Mouse (Mus musculus): Measurements from ENCODE around the gene Ddx4. TPM values are rescaled to one million over a fixed set of nuclear protein-coding genes. Genes with fewer than 3 reads are reported as not detected.

Ddx4 gene
- polyA plus RNA-seq, 1 experiment: not detected

DNA sequence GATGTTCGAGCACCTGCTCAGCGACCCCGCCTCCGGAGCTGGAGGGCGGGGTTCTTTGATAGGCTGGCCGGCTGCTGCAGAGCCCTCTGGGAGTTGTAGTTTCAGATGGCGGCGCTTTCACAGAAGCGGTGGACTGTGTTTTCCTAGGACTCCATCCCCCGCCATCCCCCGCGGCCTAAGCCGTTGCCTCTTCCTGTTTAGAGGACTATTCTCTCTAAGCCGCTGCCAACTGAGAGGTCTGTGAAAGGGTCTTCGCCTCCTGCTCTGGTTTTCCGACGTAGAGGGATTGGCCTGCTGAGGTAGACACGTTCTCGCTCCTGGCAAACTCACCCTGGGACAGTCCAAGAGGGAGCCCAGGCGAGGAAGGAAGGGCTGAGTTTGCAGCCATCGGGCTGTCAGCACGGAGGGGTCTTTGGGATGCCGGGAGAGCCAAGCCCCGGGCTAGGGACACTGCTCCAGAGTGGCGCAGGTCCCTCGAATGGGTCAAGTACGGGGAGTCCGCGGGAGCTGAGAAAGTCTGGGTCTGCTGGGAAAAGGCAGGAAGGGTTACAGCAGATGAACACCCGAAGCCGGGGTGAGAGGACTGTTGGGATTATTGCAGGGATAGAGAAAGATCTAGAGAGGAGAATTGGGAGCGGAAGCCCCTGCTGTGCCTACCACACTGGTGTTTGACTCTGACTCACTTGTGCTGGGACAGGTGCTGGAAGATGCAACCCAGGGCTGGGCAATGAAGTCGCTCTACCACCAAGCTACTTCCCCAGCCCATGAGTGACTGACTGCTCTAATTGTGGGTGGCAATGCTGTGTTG, 8.5 kb upstream of the Ddx4 start, which contains the start of gene Slc38a9:
Gene Slc38a9, plus strand, starts transcription at position 178 of the 808 bp plus-strand sequence.
- peak within 1 kb of the TSS; percentile 94 for H3K4me2 ChIP-seq (ENCODE audit: low read depth)
- no peaks in the 10 kb centered on the region for H3K36me3 ChIP-seq (ENCODE audit: control insufficient read depth, insufficient read depth)
- H3K4me3 ChIP-seq: peak within 1 kb of the TSS; percentile 84
- H3K79me2 ChIP-seq (ENCODE audit: control insufficient read depth, insufficient read depth): no peaks in the 10 kb centered on the region
- peak within 1 kb of the TSS; percentile 14 for H3ac ChIP-seq (ENCODE audit: control insufficient read depth, insufficient read length)
- H3K27me3 ChIP-seq (ENCODE audit: control insufficient read depth, insufficient read depth, insufficient read length): peaks cover 12% of the 10 kb centered on the region
- TF ChIP-seq MYOG (IDR thresholded peaks at IDR 0.05; ENCODE audit: control insufficient read depth in 1 of 3, insufficient read depth in 1 of 3, insufficient read length in 2 of 3, low read depth in 2 of 3): peak in 2 of 3 experiments; percentile 25 to 78
- TF ChIP-seq USF1 (IDR thresholded peaks at IDR 0.05; ENCODE audit: low read depth): no peak
- peak in 2 of 3 experiments; percentile 71 to 81 for TF ChIP-seq MYOD1 (IDR thresholded peaks at IDR 0.05; ENCODE audit: control insufficient read depth in 1 of 3, insufficient read length in 2 of 3, low read depth in 2 of 3)
- TF ChIP-seq POLR2A (IDR thresholded peaks at IDR 0.05; ENCODE audit: insufficient read length, low read depth): peak; percentile 34
- no peak for TF ChIP-seq TCF3 (IDR thresholded peaks at IDR 0.05; ENCODE audit: insufficient read length, low read depth)

DNA sequence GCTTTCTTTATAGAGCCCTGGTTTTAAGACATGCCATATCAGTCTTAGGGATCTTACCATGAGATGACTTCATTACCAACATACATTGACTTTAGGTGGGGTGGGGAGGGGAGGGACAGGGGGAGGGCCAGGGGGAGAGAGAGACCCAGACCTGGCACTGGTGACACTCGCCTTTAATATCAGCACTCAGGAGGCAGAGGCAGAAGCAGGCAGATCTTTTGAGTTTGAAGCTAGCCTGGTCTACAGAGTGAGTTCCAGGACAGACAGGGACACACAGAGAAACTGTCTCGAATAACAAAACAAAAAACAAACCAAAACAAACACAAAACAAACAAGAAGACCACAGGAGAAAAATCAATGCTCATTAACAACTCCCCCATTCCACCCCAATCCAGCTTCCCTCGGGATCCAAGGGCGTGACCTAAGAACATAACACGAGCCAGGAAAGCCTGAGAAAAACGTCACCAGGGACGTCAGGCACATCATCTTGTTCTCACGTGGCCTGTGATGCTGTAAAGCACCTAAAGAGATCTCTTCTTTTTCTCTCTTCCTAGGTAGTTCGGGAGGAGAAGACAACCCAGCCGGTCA, 7.8 kb upstream of the Ddx4 start:
- Histone ChIP-seq H3ac (ENCODE audit: control insufficient read depth, insufficient read length) (no peak overlapping the region), H3K4me3 (peak overlapping the region; percentile 84), H3K4me2 (ENCODE audit: low read depth) (peak overlapping the region; percentile 94), H3K36me3 (ENCODE audit: control insufficient read depth, insufficient read depth) (no peaks in the 10 kb centered on the region), H3K79me2 (ENCODE audit: control insufficient read depth, insufficient read depth) (no peaks in the 10 kb centered on the region), H3K27me3 (ENCODE audit: control insufficient read depth, insufficient read depth, insufficient read length) (peaks cover 16% of the 10 kb centered on the region)
- TF ChIP-seq E2F4 (IDR thresholded peaks at IDR 0.05; ENCODE audit: insufficient read depth) (no peak), TCF12 (IDR thresholded peaks at IDR 0.05; ENCODE audit: insufficient read depth, poor library complexity, severe bottlenecking) (no peak), POLR2AphosphoS2 (IDR thresholded peaks at IDR 0.05; ENCODE audit: insufficient read length, low read depth) (no peak), USF1 (IDR thresholded peaks at IDR 0.05; ENCODE audit: low read depth) (no peak), SRF (IDR thresholded peaks at IDR 0.05; ENCODE audit: control insufficient read depth, insufficient read length, low read depth) (no peak), MAX (IDR thresholded peaks at IDR 0.05; ENCODE audit: low read depth) (no peak), REST (IDR thresholded peaks at IDR 0.05; ENCODE audit: insufficient read depth, insufficient read length) (no peak), TCF3 (IDR thresholded peaks at IDR 0.05; ENCODE audit: insufficient read length, low read depth) (no peak), CEBPB (IDR thresholded peaks at IDR 0.05; ENCODE audit: insufficient read depth, poor library complexity, severe bottlenecking) (no peak), MYOG (IDR thresholded peaks at IDR 0.05; ENCODE audit: control insufficient read depth in 1 of 3, insufficient read depth in 1 of 3, insufficient read length in 2 of 3, low read depth in 2 of 3) (no peak), MYOD1 (IDR thresholded peaks at IDR 0.05; ENCODE audit: control insufficient read depth in 1 of 3, insufficient read length in 2 of 3, low read depth in 2 of 3) (no peak), POLR2A (IDR thresholded peaks at IDR 0.05; ENCODE audit: insufficient read length, low read depth) (no peak)

DNA sequence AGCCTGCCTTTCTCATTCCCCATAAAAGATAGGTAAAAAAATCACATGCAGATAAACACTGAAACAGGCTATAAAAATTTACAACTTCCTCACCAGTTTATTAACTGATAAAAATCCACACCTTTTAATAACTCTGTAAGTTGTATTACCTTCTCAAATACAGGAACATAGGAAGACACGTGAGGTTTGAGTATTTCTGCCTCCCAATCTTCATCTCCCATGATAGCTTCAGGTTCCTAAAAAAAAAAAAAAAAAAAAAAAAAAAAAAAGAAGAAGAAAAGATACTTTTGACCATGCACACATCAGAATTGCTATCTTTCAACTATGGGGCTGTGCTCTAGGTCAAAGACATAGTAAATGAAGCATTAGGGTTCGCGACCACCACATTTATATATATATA, 1.1 kb downstream of the Ddx4 start:
- Histone ChIP-seq H3K27me3 (ENCODE audit: control insufficient read depth, insufficient read depth, insufficient read length) (peaks cover 22% of the 10 kb centered on the region), H3ac (ENCODE audit: control insufficient read depth, insufficient read length) (no peak overlapping the region), H3K4me3 (no peak overlapping the region), H3K36me3 (ENCODE audit: control insufficient read depth, insufficient read depth) (no peaks in the 10 kb centered on the region), H3K79me2 (ENCODE audit: control insufficient read depth, insufficient read depth) (no peaks in the 10 kb centered on the region), H3K4me2 (ENCODE audit: low read depth) (no peak overlapping the region)
- TF ChIP-seq MYOD1 (IDR thresholded peaks at IDR 0.05; ENCODE audit: control insufficient read depth in 1 of 3, insufficient read length in 2 of 3, low read depth in 2 of 3) (no peak), POLR2A (IDR thresholded peaks at IDR 0.05; ENCODE audit: insufficient read length, low read depth) (no peak), POLR2AphosphoS2 (IDR thresholded peaks at IDR 0.05; ENCODE audit: insufficient read length, low read depth) (no peak), TCF12 (IDR thresholded peaks at IDR 0.05; ENCODE audit: insufficient read depth, poor library complexity, severe bottlenecking) (no peak), MYOG (IDR thresholded peaks at IDR 0.05; ENCODE audit: control insufficient read depth in 1 of 3, insufficient read depth in 1 of 3, insufficient read length in 2 of 3, low read depth in 2 of 3) (no peak), CEBPB (IDR thresholded peaks at IDR 0.05; ENCODE audit: insufficient read depth, poor library complexity, severe bottlenecking) (no peak), E2F4 (IDR thresholded peaks at IDR 0.05; ENCODE audit: insufficient read depth) (no peak), SRF (IDR thresholded peaks at IDR 0.05; ENCODE audit: control insufficient read depth, insufficient read length, low read depth) (no peak), MAX (IDR thresholded peaks at IDR 0.05; ENCODE audit: low read depth) (no peak), TCF3 (IDR thresholded peaks at IDR 0.05; ENCODE audit: insufficient read length, low read depth) (no peak), REST (IDR thresholded peaks at IDR 0.05; ENCODE audit: insufficient read depth, insufficient read length) (no peak), USF1 (IDR thresholded peaks at IDR 0.05; ENCODE audit: low read depth) (no peak)

DNA sequence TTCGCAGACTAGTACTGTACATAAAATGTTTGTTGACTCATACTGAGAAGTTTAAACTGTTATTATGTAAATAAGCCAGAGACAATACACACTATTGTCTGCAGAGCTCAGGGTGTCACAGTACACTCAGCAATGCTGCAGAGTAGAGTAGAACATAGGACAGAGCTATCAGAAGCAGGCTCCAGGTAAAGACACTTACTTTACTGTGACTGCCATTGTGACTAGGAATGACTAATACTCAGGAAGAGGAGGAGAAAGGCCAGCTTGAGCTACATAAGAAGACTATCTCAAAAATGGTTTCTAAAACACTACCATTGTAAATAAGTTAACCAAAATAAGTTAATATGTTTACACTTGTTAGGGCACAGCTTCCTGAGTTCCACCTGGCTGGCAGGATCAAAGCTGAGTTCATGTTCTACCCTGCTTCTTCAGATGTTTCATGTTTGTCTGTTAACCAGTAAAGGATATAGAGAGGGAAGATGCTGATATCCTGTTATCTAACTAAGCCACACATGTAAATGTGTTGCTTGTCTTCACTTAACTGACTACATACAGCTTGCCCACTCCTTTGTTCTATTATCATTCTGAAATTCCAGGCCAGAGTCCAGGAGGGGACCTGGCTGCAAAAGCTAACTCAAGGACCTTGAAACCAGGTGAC, 6.6 kb downstream of the Ddx4 start:
- Histone ChIP-seq H3K79me2 (ENCODE audit: control insufficient read depth, insufficient read depth) (no peaks in the 10 kb centered on the region), H3K4me3 (no peak overlapping the region), H3ac (ENCODE audit: control insufficient read depth, insufficient read length) (no peak overlapping the region), H3K36me3 (ENCODE audit: control insufficient read depth, insufficient read depth) (no peaks in the 10 kb centered on the region), H3K27me3 (ENCODE audit: control insufficient read depth, insufficient read depth, insufficient read length) (peaks cover 33% of the 10 kb centered on the region), H3K4me2 (ENCODE audit: low read depth) (no peak overlapping the region)
- no peak for TF ChIP-seq CEBPB (IDR thresholded peaks at IDR 0.05; ENCODE audit: insufficient read depth, poor library complexity, severe bottlenecking)
- no peak for TF ChIP-seq MYOD1 (IDR thresholded peaks at IDR 0.05; ENCODE audit: control insufficient read depth in 1 of 3, insufficient read length in 2 of 3, low read depth in 2 of 3)
- TF ChIP-seq POLR2A (IDR thresholded peaks at IDR 0.05; ENCODE audit: insufficient read length, low read depth): no peak
- TF ChIP-seq TCF12 (IDR thresholded peaks at IDR 0.05; ENCODE audit: insufficient read depth, poor library complexity, severe bottlenecking): no peak

All from myocyte (in vitro differentiated cells).